Mouse (Mus musculus) kidney, embryonic 14.5 days (tissue): ENCODE measurements around the gene Ctse. TPM values are rescaled to one million over a fixed set of nuclear protein-coding genes. Genes with fewer than 3 reads are reported as not detected.

ENCODE experiments used
- ATAC-seq: fragments of 200-750 bp; cut with Nextera tagmentation; 2 replicates; pipeline ENCODE4 v1.8.0; 2017; ENCODE audit warnings: moderate number of reproducible peaks, mild to moderate bottlenecking, moderate TSS enrichment, moderate library complexity; ENCODE audit not compliant: low FRiP score, low TSS enrichment
- H3K27ac ChIP-seq: fragments of 300-500 bp; sonication (generic); 2 replicates; pipeline ENCODE4 v1.5.1; 2014; ENCODE audit warnings: low read depth, mild to moderate bottlenecking, low read length, moderate library complexity, mixed read lengths
- H3K27me3 ChIP-seq: fragments of 300-500 bp; sonication (generic); 2 replicates; pipeline ENCODE4 v1.6.1; 2014; ENCODE audit warnings: mild to moderate bottlenecking, low read length; ENCODE audit not compliant: control insufficient read depth, insufficient read depth
- H3K36me3 ChIP-seq: fragments of 300-500 bp; sonication (generic); 2 replicates; pipeline ENCODE4 v1.6.1; 2014; ENCODE audit warnings: low read length, mixed read lengths; ENCODE audit not compliant: control insufficient read depth, insufficient read depth
- H3K4me1 ChIP-seq: fragments of 300-500 bp; sonication (generic); 2 replicates; pipeline ENCODE4 v1.6.1; 2014; ENCODE audit warnings: low read length, mixed read lengths; ENCODE audit not compliant: control insufficient read depth, insufficient read depth
- H3K4me2 ChIP-seq: fragments of 300-500 bp; sonication (generic); replicated peaks from 2 replicates; pipeline ENCODE4 v1.6.1; 2014; ENCODE audit warnings: low read depth, mild to moderate bottlenecking, low read length
- H3K4me3 ChIP-seq: fragments of 300-500 bp; sonication (generic); 2 replicates; pipeline ENCODE4 v1.5.1; 2014; ENCODE audit warnings: mild to moderate bottlenecking, low read length
- H3K9ac ChIP-seq: fragments of 300-500 bp; sonication (generic); 2 replicates; pipeline ENCODE4 v1.6.1; 2014; ENCODE audit warnings: low read depth, mild to moderate bottlenecking, low read length, moderate library complexity
- H3K9me3 ChIP-seq: fragments of 300-500 bp; sonication (generic); 2 replicates; pipeline ENCODE4 v1.6.1; 2016; ENCODE audit warnings: low read length; ENCODE audit not compliant: control insufficient read depth
- WGBS: fragments of 180-500 bp; shearing (Covaris S2); extraction: QIAGEN DNeasy Blood & Tissue Kit; methylation state at CpG from one replicate; pipeline ENCODE4 v1.1.7; 2014; 5-methylcytosine and 5-hydroxymethylcytosine counted together
- polyA plus RNA-seq: library from polyadenylated mRNA; unstranded; fragments of >200 nt; fragmentation: Nextera tagmentation; extraction: Ambion mirVana; gene quantifications from 2 replicates; pipeline ENCODE4 v1.2.1, GENCODE M21; 2014

Ctse gene
- polyA plus RNA-seq, 1 experiment from 2014 or later, result 9.9 TPM

DNA sequence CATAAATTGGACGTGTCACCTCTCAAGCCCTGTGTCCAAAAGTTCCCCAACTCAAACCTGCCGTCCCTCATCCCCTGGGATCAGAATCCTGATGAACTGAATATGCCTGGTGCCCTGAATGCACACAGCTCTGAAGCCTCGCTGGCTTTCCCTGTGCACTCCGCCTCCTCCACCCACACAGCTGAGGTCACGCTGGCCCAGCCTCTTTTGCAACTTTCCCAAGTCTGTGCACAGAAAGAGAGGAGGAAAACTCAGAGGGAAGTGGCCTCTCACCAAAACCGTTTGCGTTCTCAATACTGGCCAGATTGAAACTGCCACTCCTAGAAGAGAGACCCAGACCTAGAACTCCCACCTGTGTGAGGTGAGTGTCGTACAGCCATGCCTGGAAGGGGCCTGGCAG lies 50.4 kb downstream of the Ctse start, which contains the start of gene Rab7b:
Gene Rab7b, plus strand, starts transcription at position 221 of the 400 bp plus-strand sequence.
- WGBS, result 43% methylated on average over 8 of the region's 8 CpGs
- Histone ChIP-seq H3K4me1 (no peaks in the 10 kb centered on the region), H3K36me3 (no peaks in the 10 kb centered on the region), H3K27me3 (no peaks in the 10 kb centered on the region), H3K9ac (no peak within 1 kb of the TSS), H3K27ac (no peak within 1 kb of the TSS), H3K9me3 (no peaks in the 10 kb centered on the region), H3K4me2 (no peak within 1 kb of the TSS), H3K4me3 (no peak within 1 kb of the TSS)
- ATAC-seq, result 0 out of 2 replicates have a peak, but pooled peaks have one; percentile 62

DNA sequence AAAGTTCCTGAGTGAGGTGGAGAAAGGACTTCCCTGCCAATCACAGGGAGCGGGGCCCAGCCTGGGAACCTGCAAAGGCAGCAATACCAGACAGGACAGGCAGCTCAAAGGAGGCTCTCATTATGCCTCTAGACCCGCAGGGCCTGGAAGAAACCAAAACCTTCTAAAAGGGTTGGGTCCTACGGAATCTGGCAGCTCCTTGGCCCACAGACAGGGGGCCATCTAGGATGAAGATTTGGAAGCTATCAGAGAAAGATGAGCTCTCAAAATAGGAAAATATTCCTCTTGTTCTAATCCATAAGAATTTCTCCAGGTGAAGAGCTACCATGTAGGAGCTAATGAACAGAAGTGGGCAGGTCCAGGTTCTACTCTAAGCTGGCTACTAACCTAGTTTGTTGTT lies 50.9 kb downstream of the Ctse start:
- H3K36me3 ChIP-seq, result no peaks in the 10 kb centered on the region
- H3K4me3 ChIP-seq, result no peak overlapping the region
- ATAC-seq, result no peak
- H3K27me3 ChIP-seq, result no peaks in the 10 kb centered on the region
- no peak overlapping the region for H3K4me2 ChIP-seq
- H3K9me3 ChIP-seq, result no peaks in the 10 kb centered on the region
- H3K9ac ChIP-seq, result no peak overlapping the region
- no peak overlapping the region for H3K27ac ChIP-seq
- H3K4me1 ChIP-seq, result no peaks in the 10 kb centered on the region
- WGBS, result 69% methylated on average over 3 of the region's 3 CpGs

DNA sequence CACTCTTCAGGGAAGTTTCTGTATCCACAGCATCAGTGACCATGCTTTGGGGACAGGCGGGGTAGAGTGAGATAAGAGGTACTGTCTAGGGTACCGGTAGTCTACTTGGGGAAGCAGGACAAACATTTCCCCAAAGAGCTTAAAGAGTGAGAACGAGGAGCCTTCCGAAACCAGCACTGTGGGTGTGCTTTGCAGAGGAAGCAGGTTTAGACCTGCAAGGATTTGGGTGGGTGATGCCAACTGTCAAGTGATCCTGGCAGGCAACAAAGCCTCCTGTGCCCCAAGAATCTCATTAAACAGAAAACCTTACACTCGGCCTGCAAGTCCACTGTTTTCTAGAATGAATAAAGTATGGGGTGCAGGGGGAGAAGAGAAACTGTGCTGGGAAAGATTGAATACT lies 51.8 kb downstream of the Ctse start:
- Histone ChIP-seq H3K4me2 (no peak overlapping the region), H3K4me1 (no peaks in the 10 kb centered on the region), H3K27ac (no peak overlapping the region), H3K9me3 (no peaks in the 10 kb centered on the region), H3K9ac (no peak overlapping the region), H3K36me3 (no peaks in the 10 kb centered on the region), H3K4me3 (no peak overlapping the region), H3K27me3 (no peaks in the 10 kb centered on the region)
- WGBS, result 87% methylated on average over 5 of the region's 5 CpGs
- no peak for ATAC-seq

DNA sequence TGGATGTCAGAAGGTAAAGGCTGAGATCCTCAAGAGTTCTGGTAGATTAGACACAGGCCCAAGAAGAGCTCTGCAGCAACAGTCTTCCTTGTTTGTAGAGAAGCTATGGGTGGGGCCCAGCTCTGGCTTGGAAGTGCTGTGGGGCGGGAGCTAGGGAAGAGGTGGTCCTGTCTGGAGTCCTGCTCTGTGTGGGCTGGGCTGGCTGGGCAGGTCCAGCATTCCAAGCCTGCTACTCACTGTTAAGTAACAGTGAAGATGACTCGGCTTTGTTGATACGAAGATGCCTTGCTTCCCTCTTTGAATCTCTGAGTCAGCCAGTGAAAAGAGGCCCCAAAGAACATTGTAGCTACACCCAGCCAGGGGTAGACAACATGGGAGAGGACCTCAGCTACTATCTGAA lies 52.3 kb downstream of the Ctse start:
- no peaks in the 10 kb centered on the region for H3K9me3 ChIP-seq
- H3K27ac ChIP-seq, result no peak overlapping the region
- H3K4me1 ChIP-seq, result no peaks in the 10 kb centered on the region
- H3K4me3 ChIP-seq, result no peak overlapping the region
- H3K27me3 ChIP-seq, result no peaks in the 10 kb centered on the region
- 61% methylated on average over 3 of the region's 3 CpGs for WGBS
- no peak overlapping the region for H3K4me2 ChIP-seq
- 0 out of 2 replicates have a peak, but pooled peaks have one; percentile 66 for ATAC-seq
- no peaks in the 10 kb centered on the region for H3K36me3 ChIP-seq
- 0 out of 2 replicates have a peak overlapping the region, but pooled peaks have one; percentile 8 for H3K9ac ChIP-seq

DNA sequence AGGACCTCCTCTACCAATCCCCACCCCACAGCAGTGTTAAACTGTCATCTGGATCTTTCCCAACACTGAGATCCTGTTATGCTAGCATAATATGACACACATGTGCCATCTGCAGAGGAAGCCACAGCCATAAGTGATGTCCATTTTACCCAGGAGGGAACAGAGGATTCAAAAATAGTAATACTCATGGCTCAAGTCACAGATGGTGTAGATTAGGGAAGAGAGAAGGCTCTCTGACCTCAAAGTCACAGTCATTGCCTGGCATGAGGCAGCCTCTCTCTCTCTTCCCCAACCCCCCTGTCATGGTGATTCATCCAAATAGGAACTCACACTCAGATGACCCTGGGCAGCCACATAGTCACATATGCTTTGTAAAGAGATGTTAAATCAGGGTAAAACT lies 53.2 kb downstream of the Ctse start:
- no peak overlapping the region for H3K27ac ChIP-seq
- ATAC-seq, result no peak
- H3K4me1 ChIP-seq, result no peaks in the 10 kb centered on the region
- no peak overlapping the region for H3K9ac ChIP-seq
- H3K36me3 ChIP-seq, result no peaks in the 10 kb centered on the region
- no peaks in the 10 kb centered on the region for H3K9me3 ChIP-seq
- H3K4me3 ChIP-seq, result no peak overlapping the region
- no peak overlapping the region for H3K4me2 ChIP-seq
- H3K27me3 ChIP-seq, result no peaks in the 10 kb centered on the region

GRCm38 (mm10) chr1:131695308-131695707 lies 57.2 kb downstream of the Ctse start:
- no peaks in the 10 kb centered on the region for H3K4me1 ChIP-seq
- WGBS, result 91% methylated on average over 2 of the region's 2 CpGs
- ATAC-seq, result no peak

DNA sequence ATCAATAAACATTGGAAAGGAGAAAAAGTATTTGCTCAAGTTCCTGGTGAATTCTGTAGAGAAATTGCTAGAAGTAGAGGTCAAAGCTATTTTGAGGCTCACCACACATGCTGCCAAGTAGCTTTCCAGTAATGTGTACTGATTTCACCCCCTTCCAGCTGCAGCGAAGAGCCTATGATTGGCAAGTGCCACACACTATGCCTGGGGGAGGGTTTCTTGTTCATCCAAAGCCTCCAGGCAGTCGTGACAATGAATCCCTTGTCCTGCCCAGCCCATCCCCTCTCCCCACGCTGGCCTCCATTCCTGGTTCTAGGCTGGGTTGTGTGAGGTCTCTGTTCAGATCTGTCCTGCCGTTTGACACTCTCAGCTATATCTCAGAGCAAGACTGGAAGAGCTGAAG lies 58.2 kb downstream of the Ctse start:
- no peak overlapping the region for H3K4me3 ChIP-seq
- no peak overlapping the region for H3K27ac ChIP-seq
- no peaks in the 10 kb centered on the region for H3K27me3 ChIP-seq
- WGBS, result 65% methylated on average over 4 of the region's 4 CpGs
- no peak overlapping the region for H3K4me2 ChIP-seq
- no peaks in the 10 kb centered on the region for H3K36me3 ChIP-seq
- no peak for ATAC-seq
- H3K9me3 ChIP-seq, result no peaks in the 10 kb centered on the region
- no peak overlapping the region for H3K9ac ChIP-seq
- H3K4me1 ChIP-seq, result no peaks in the 10 kb centered on the region

More at GRCm38 (mm10) chr1:131695308-131695707, 57.2 kb downstream of the Ctse start:
- no peak overlapping the region for H3K4me2 ChIP-seq
- H3K9me3 ChIP-seq, result no peaks in the 10 kb centered on the region
- no peak overlapping the region for H3K27ac ChIP-seq
- H3K27me3 ChIP-seq, result no peaks in the 10 kb centered on the region
- no peaks in the 10 kb centered on the region for H3K36me3 ChIP-seq
- no peak overlapping the region for H3K4me3 ChIP-seq
- H3K9ac ChIP-seq, result no peak overlapping the region

DNA sequence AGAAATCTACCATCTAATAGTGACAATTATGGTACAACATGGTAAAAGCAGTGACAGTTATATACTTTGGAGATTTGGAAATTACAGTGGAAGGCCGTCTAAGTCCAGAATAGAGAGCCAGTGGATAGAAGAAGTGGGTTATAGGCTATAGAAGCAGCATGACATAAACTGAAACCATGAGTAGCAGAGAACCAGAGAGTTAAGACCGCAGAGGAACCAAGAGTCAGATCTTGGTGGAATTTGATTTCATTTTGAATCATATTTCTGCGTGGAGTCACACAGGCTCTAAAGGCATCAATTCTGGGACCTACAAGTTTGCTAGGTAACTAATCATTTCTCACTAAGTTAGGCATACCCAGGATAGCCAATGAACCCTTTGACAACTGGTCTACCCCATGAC lies 60.7 kb downstream of the Ctse start:
- no peaks in the 10 kb centered on the region for H3K9me3 ChIP-seq
- H3K4me3 ChIP-seq, result no peak overlapping the region
- no peak overlapping the region for H3K4me2 ChIP-seq
- H3K36me3 ChIP-seq, result no peaks in the 10 kb centered on the region
- H3K27me3 ChIP-seq, result no peaks in the 10 kb centered on the region
- H3K27ac ChIP-seq, result no peak overlapping the region
- no peaks in the 10 kb centered on the region for H3K4me1 ChIP-seq
- ATAC-seq, result no peak
- H3K9ac ChIP-seq, result no peak overlapping the region
- 91% methylated on average over 3 of the region's 3 CpGs for WGBS

DNA sequence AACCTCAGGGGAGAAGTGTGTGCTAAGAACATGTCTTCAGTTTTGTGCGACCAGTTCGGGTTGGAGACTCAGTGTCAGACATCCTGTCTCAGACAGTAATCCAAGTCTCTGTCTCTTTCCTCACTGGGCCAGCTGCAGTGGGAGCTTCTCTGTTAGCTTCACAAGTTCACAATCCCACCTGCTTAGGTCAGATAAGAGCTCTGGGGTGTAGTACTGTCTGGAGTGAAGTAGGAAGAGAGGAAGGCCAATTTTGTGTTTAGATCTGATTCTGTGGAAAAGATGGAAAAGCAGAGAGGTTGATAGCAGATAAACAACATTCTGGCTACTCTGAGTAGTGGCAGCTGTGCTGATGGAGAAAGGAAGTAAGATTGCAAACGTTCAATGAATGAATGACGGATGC lies 61.5 kb downstream of the Ctse start:
- H3K4me1 ChIP-seq, result no peaks in the 10 kb centered on the region
- H3K27me3 ChIP-seq, result no peaks in the 10 kb centered on the region
- H3K27ac ChIP-seq, result no peak overlapping the region
- no peak overlapping the region for H3K4me3 ChIP-seq
- no peak for ATAC-seq
- no peaks in the 10 kb centered on the region for H3K36me3 ChIP-seq
- 81% methylated on average over 4 of the region's 4 CpGs for WGBS
- no peak overlapping the region for H3K9ac ChIP-seq
- H3K4me2 ChIP-seq, result no peak overlapping the region
- no peaks in the 10 kb centered on the region for H3K9me3 ChIP-seq
